Mouse (Mus musculus) stomach, postnatal 0 days (tissue): ENCODE data around the gene Pdxdc1.

Experiments used
- CTCF ChIP-seq: IDR thresholded peaks from 2 replicates; pipeline ENCODE4 v1.5.1; 2016; ENCODE audit warnings: antibody characterized with exemption, low read depth, mild to moderate bottlenecking, moderate library complexity
- EP300 ChIP-seq: optimal IDR thresholded peaks from 2 replicates; pipeline ENCODE3; 2016; ENCODE audit warnings: antibody characterized with exemption

- TF ChIP-seq EP300 (no peak), CTCF (no peak)
Measured at GRCm38 (mm10) chr16:13840956-13841355, 62.0 kb downstream of the Pdxdc1 start.
